Mouse (Mus musculus) stomach, embryonic 16.5 days (tissue): ENCODE measurements around the gene Krt80. TPM values are rescaled to one million over a fixed set of nuclear protein-coding genes. Genes with fewer than 3 reads are reported as not detected.

Experiments used
- ATAC-seq: fragments of 200-750 bp; cut with Nextera tagmentation; 2 replicates; pipeline ENCODE4 v1.8.0; 2017; ENCODE audit warnings: moderate number of reproducible peaks, moderate TSS enrichment; ENCODE audit not compliant: insufficient read depth, low FRiP score
- H3K27ac ChIP-seq: fragments of 300-500 bp; sonication (generic); 2 replicates; pipeline ENCODE4 v1.5.1; 2014; ENCODE audit warnings: low read length
- H3K27me3 ChIP-seq: fragments of 300-500 bp; sonication (generic); 2 replicates; pipeline ENCODE4 v1.6.1; 2014; ENCODE audit warnings: low read length, control low read depth, mixed read lengths; ENCODE audit not compliant: control insufficient read depth, insufficient read depth
- H3K36me3 ChIP-seq: fragments of 300-500 bp; sonication (generic); 2 replicates; pipeline ENCODE4 v1.6.1; 2014; ENCODE audit warnings: low read length; ENCODE audit not compliant: control insufficient read depth, insufficient read depth
- H3K4me1 ChIP-seq: fragments of 300-500 bp; sonication (generic); 2 replicates; pipeline ENCODE4 v1.6.1; 2014; ENCODE audit warnings: low read length, control low read depth, mixed read lengths; ENCODE audit not compliant: control insufficient read depth, insufficient read depth
- H3K4me2 ChIP-seq: fragments of 300-500 bp; sonication (generic); 2 replicates; pipeline ENCODE4 v1.6.1; 2014; ENCODE audit warnings: low read depth, low read length, mixed read lengths
- H3K4me3 ChIP-seq: fragments of 300-500 bp; sonication (generic); replicated peaks from 2 replicates; pipeline ENCODE4 v1.5.1; 2014; ENCODE audit warnings: mild to moderate bottlenecking, low read length
- H3K9ac ChIP-seq: fragments of 300-500 bp; sonication (generic); 2 replicates; pipeline ENCODE4 v1.6.1; 2014; ENCODE audit warnings: low read length
- H3K9me3 ChIP-seq: fragments of 300-500 bp; sonication (generic); replicated peaks from 2 replicates; pipeline ENCODE4 v1.6.1; 2016; ENCODE audit warnings: low read length, control low read depth; ENCODE audit not compliant: control insufficient read depth
- WGBS: fragments of 180-500 bp; shearing (Covaris S2); extraction: QIAGEN DNeasy Blood & Tissue Kit; methylation state at CpG from one replicate; pipeline ENCODE4 v1.1.7; 2014; 5-methylcytosine and 5-hydroxymethylcytosine counted together
- polyA plus RNA-seq: library from polyadenylated mRNA; unstranded; fragments of >200 nt; fragmentation: Nextera tagmentation; extraction: Ambion mirVana; gene quantifications from 2 replicates; pipeline ENCODE4 v1.2.1, GENCODE M21; 2015

Krt80 gene
- polyA plus RNA-seq, 1 experiment from 2014 or later: 37.4 TPM

GRCm38 (mm10) chr15:101396921-101397320, 27.0 kb upstream of the Krt80 start:
- ATAC-seq: no peak
- H3K4me1 ChIP-seq: no peaks in the 10 kb centered on the region
- H3K27ac ChIP-seq: no peak overlapping the region
- 63% methylated on average over 3 of the region's 3 CpGs for WGBS
- H3K27me3 ChIP-seq: no peaks in the 10 kb centered on the region
- no peaks in the 10 kb centered on the region for H3K36me3 ChIP-seq
- no peak overlapping the region for H3K4me2 ChIP-seq
- no peak overlapping the region for H3K9ac ChIP-seq
- H3K9me3 ChIP-seq: no peaks in the 10 kb centered on the region
- no peak overlapping the region for H3K4me3 ChIP-seq

- Histone ChIP-seq H3K4me1 (no peaks in the 10 kb centered on the region), H3K36me3 (no peaks in the 10 kb centered on the region), H3K9me3 (no peaks in the 10 kb centered on the region), H3K9ac (no peak overlapping the region), H3K4me3 (no peak overlapping the region), H3K27ac (no peak overlapping the region), H3K27me3 (no peaks in the 10 kb centered on the region), H3K4me2 (no peak overlapping the region)
- 50% methylated on average over 7 of the region's 7 CpGs for WGBS
- ATAC-seq: no peak
Measured at GRCm38 (mm10) chr15:101396466-101396865, 26.5 kb upstream of the Krt80 start.

DNA sequence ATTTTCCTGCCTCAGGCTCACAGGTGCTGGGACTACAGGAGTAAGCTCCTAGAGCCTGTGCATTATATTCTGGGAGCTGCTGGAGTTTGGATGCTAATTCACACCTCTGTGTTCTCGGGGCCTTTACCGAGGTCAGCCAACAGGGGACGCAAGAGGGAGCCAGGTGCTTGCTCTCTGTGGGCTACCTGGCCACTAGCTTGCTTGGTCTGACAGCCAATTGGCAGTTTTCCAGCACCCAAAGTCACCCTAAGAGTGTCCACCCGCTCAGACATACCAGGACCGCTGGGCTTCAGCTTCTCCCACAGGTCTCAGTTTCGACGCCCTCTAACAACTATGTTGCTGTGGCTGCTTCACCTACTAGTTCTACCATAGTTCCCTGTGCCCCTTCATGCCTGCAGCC, 24.9 kb upstream of the Krt80 start:
- Histone ChIP-seq H3K9me3 (no peaks in the 10 kb centered on the region), H3K27ac (no peak overlapping the region), H3K4me2 (no peak overlapping the region), H3K36me3 (no peaks in the 10 kb centered on the region), H3K27me3 (no peaks in the 10 kb centered on the region), H3K9ac (no peak overlapping the region), H3K4me3 (no peak overlapping the region), H3K4me1 (peaks cover 3% of the 10 kb centered on the region; the same call in 1 of the 2 replicates)
- WGBS: 62% methylated on average over 7 of the region's 7 CpGs
- no peak for ATAC-seq

DNA sequence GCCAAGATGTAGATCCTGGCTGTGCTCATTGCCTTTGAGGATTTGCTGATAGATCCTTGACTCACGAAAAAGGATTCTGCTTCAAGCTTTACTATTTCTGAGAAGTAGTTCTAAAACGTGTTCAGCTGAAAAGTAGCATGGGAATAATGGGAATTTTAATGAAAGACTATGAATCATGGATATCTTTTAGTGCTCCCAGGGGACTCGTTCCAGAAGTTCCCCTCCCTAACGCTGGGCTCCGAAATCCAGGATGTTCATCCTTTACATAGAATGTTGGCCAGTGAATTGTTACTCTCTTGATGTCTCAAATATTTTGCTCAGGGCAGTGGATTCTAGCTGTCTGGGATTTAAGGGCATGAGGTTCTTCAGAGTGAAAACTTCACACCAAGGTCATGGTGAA, 22.3 kb upstream of the Krt80 start:
- peaks cover 11% of the 10 kb centered on the region; the same call in 1 of the 2 replicates for H3K4me1 ChIP-seq
- no peaks in the 10 kb centered on the region for H3K9me3 ChIP-seq
- no peak overlapping the region for H3K9ac ChIP-seq
- WGBS: 75% methylated on average over 5 of the region's 5 CpGs
- ATAC-seq: no peak
- H3K4me3 ChIP-seq: no peak overlapping the region
- H3K36me3 ChIP-seq: no peaks in the 10 kb centered on the region
- H3K27ac ChIP-seq: no peak overlapping the region
- H3K27me3 ChIP-seq: no peaks in the 10 kb centered on the region
- H3K4me2 ChIP-seq: no peak overlapping the region

- H3K27ac ChIP-seq: peak overlapping the region; percentile 62; the same call in 1 of the 2 replicates
- WGBS: 65% methylated on average over 5 of the region's 5 CpGs
- H3K9ac ChIP-seq: no peak overlapping the region
- H3K36me3 ChIP-seq: no peaks in the 10 kb centered on the region
- H3K4me1 ChIP-seq: peaks cover 15% of the 10 kb centered on the region; the same call in 1 of the 2 replicates
- no peak overlapping the region for H3K4me2 ChIP-seq
- no peaks in the 10 kb centered on the region for H3K9me3 ChIP-seq
- H3K4me3 ChIP-seq: no peak overlapping the region
- H3K27me3 ChIP-seq: no peaks in the 10 kb centered on the region
- ATAC-seq: no peak
Measured at GRCm38 (mm10) chr15:101390203-101390602, 20.2 kb upstream of the Krt80 start.

DNA sequence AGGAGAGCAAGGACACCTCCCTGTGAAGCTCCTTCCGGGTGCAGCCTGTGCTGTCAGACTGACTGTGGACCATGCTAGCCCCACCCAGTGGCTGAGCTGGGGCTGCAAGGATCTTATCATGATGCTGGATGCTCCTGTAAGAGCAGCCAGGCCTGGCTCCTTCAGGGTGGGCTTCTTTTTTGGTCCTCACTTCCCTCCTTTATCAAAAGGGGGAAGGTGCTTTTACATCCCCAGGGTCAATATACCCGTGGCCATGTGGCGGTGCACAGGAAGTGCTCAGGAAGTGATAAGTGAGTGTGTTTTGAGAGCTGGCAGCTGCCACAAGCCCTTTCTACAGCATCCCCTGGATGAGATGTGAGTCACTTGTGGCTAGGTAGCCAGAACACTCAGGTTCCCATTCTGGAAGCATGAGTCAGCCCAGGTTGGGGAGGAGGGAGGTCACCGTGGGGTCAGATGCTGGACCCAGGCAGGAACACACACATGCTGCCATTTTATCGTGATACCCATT, 18.1 kb upstream of the Krt80 start:
- H3K4me3 ChIP-seq: no peak overlapping the region
- no peaks in the 10 kb centered on the region for H3K9me3 ChIP-seq
- WGBS: 28% methylated on average over 5 of the region's 5 CpGs
- no peaks in the 10 kb centered on the region for H3K27me3 ChIP-seq
- H3K36me3 ChIP-seq: no peaks in the 10 kb centered on the region
- no peak overlapping the region for H3K9ac ChIP-seq
- no peak; the same call in 1 of the 2 replicates for ATAC-seq
- H3K4me2 ChIP-seq: no peak overlapping the region
- H3K4me1 ChIP-seq: peaks cover 15% of the 10 kb centered on the region; the same call in 1 of the 2 replicates
- H3K27ac ChIP-seq: peak overlapping the region; percentile 73

DNA sequence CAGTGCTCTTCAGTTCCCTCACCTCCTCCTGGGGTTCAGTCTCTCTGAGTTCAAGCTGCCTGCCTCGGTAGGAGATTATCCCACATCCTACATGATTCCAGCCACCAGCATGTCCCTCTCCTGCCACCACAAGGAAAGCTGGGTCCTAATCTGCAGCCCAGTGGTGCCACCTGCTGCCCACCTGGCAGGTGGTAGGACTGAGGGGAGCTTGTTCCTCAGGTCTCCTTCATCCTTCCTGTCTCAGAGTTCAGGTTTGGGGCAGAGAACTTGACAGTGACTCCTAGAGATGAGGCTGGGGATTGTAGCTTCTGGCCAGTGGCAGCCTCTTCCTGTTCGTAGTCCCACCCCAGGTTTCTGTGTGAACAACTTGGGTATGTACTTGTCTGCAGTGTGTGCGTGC, 17.2 kb upstream of the Krt80 start:
- no peak for ATAC-seq
- Histone ChIP-seq H3K4me2 (no peak overlapping the region), H3K27me3 (no peaks in the 10 kb centered on the region), H3K4me3 (no peak overlapping the region), H3K36me3 (no peaks in the 10 kb centered on the region), H3K27ac (peak overlapping the region; percentile 39), H3K9me3 (no peaks in the 10 kb centered on the region), H3K4me1 (peaks cover 15% of the 10 kb centered on the region; the same call in 1 of the 2 replicates), H3K9ac (no peak overlapping the region)
- WGBS: 53% methylated on average over 3 of the region's 3 CpGs

DNA sequence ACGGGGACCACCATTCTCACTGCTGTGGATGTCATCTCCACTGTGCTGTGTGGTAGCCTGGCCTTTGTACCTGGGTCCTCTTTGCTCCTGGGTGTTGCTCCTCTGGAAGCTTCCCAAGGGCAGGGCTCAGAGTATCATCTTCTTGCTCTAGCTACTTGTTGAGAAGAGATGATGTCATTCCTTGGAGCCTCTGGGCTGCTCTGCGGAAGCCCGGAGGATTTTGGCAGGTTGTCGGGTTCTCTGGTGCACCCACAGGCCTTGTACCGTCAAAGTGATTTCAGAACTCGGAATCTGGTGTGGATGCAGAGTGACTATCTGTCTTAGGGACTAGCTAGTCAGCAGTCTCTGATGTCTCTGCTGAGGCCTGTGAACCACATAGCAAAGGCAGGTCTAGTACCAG, 15.1 kb upstream of the Krt80 start:
- H3K4me2 ChIP-seq: no peak overlapping the region
- no peak for ATAC-seq

GRCm38 (mm10) chr15:101384610-101385009, 14.6 kb upstream of the Krt80 start:
- no peak for ATAC-seq
- Histone ChIP-seq H3K27me3 (no peaks in the 10 kb centered on the region), H3K27ac (no peak overlapping the region), H3K4me3 (no peak overlapping the region), H3K4me1 (peaks cover 23% of the 10 kb centered on the region), H3K9ac (no peak overlapping the region), H3K4me2 (no peak overlapping the region), H3K36me3 (no peaks in the 10 kb centered on the region), H3K9me3 (no peaks in the 10 kb centered on the region)
- 70% methylated on average over 7 of the region's 7 CpGs for WGBS

More for the DNA sequence above, 15.1 kb upstream of the Krt80 start:
- H3K36me3 ChIP-seq: no peaks in the 10 kb centered on the region
- H3K9ac ChIP-seq: no peak overlapping the region
- WGBS: 80% methylated on average over 6 of the region's 6 CpGs
- H3K4me1 ChIP-seq: peaks cover 24% of the 10 kb centered on the region
- no peaks in the 10 kb centered on the region for H3K27me3 ChIP-seq
- H3K9me3 ChIP-seq: no peaks in the 10 kb centered on the region
- no peak overlapping the region for H3K4me3 ChIP-seq
- H3K27ac ChIP-seq: no peak overlapping the region
